Mouse (Mus musculus) lung, adult 2 months (tissue): ENCODE measurements around the gene Ift81.

Experiments used
- CTCF ChIP-seq: fragments of 200-500 bp; IDR thresholded peaks from 2 replicates; pipeline ENCODE4 v1.5.1; 2011; ENCODE audit warnings: mild to moderate bottlenecking, low read length, control low read depth; ENCODE audit not compliant: insufficient read depth
- POLR2A ChIP-seq: fragments of 200-500 bp; IDR thresholded peaks from 2 replicates; pipeline ENCODE4 v1.6.1; 2011; ENCODE audit warnings: low read depth, mild to moderate bottlenecking, control low read depth, low read length, borderline replicate concordance; ENCODE audit errors: extremely low read depth

DNA sequence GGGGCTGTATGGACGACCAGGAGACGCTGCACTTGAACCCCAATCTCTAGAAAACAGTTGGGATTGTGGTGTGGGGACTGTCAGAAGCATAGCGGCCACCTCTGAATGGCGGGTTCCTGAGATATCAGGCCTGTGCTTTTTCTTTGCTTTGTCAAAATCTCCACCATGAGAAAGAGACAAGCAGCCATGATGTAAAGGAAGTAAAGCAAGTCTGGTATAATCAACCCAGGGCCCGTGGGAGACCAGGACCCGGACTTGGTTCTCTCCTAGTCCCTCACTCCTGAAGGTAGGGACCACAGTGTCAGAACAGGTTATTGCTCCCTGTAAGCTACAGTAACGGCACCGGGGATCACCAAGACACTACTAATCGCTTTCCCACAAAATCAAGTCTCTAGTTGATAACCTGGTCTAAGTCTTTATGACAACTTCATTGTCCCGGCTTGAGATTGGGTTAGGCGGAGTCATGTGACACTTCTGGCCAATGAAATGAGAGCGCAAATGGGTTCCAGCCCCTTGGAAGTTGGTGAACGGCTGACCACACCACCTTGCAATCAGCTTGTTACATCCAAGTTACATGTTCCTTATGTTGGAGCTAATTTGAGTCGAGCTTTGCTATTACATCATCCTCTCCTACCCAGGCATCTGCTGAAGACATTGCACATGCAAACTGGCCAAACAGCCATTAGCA lies 11.4 kb upstream of the Ift81 start:
- no peak for TF ChIP-seq POLR2A
- no peak for TF ChIP-seq CTCF
